Mouse (Mus musculus): Measurements from ENCODE around the gene Sntg2.

Sntg2 gene

GRCm38 (mm10) chr12:30334502-30334901 lies 38.7 kb downstream of the Sntg2 start:
- no peaks in the 10 kb centered on the region for H3K27me3 ChIP-seq (ENCODE audit: control insufficient read depth, insufficient read depth, low read length, poor library complexity, severe bottlenecking)
- H3K36me3 ChIP-seq (ENCODE audit: control insufficient read depth, insufficient read depth, low read length, poor library complexity, severe bottlenecking) = no peaks in the 10 kb centered on the region
- DNase-seq (ENCODE audit: low read depth, low spot score) = no peak

GRCm38 (mm10) chr12:30317971-30318370 lies 55.2 kb downstream of the Sntg2 start:
- Histone ChIP-seq H3K27me3 (ENCODE audit: control insufficient read depth, insufficient read depth, low read length, poor library complexity, severe bottlenecking) (no peaks in the 10 kb centered on the region), H3K36me3 (ENCODE audit: control insufficient read depth, insufficient read depth, low read length, poor library complexity, severe bottlenecking) (no peaks in the 10 kb centered on the region)
- DNase-seq (ENCODE audit: low read depth, low spot score) = no peak

GRCm38 (mm10) chr12:30313021-30313420 lies 60.2 kb downstream of the Sntg2 start:
- Histone ChIP-seq H3K36me3 (ENCODE audit: control insufficient read depth, insufficient read depth, low read length, poor library complexity, severe bottlenecking) (no peaks in the 10 kb centered on the region), H3K27me3 (ENCODE audit: control insufficient read depth, insufficient read depth, low read length, poor library complexity, severe bottlenecking) (no peaks in the 10 kb centered on the region)
- no peak for DNase-seq (ENCODE audit: low read depth, low spot score)

GRCm38 (mm10) chr12:30308197-30308939 lies 64.8 kb downstream of the Sntg2 start:
- Histone ChIP-seq H3K27me3 (ENCODE audit: control insufficient read depth, insufficient read depth, low read length, poor library complexity, severe bottlenecking) (no peaks in the 10 kb centered on the region), H3K36me3 (ENCODE audit: control insufficient read depth, insufficient read depth, low read length, poor library complexity, severe bottlenecking) (no peaks in the 10 kb centered on the region)
- no peak for DNase-seq (ENCODE audit: low read depth, low spot score)

- no peak for DNase-seq (ENCODE audit: low read depth, low spot score)
- Histone ChIP-seq H3K36me3 (ENCODE audit: control insufficient read depth, insufficient read depth, low read length, poor library complexity, severe bottlenecking) (no peaks in the 10 kb centered on the region), H3K27me3 (ENCODE audit: control insufficient read depth, insufficient read depth, low read length, poor library complexity, severe bottlenecking) (no peaks in the 10 kb centered on the region)
Observed at GRCm38 (mm10) chr12:30292724-30293560, 80.2 kb downstream of the Sntg2 start.

- H3K36me3 ChIP-seq (ENCODE audit: control insufficient read depth, insufficient read depth, low read length, poor library complexity, severe bottlenecking) = no peaks in the 10 kb centered on the region
- no peak for DNase-seq (ENCODE audit: low read depth, low spot score)
- no peaks in the 10 kb centered on the region for H3K27me3 ChIP-seq (ENCODE audit: control insufficient read depth, insufficient read depth, low read length, poor library complexity, severe bottlenecking)
Observed at GRCm38 (mm10) chr12:30286888-30287573, 86.1 kb downstream of the Sntg2 start.

- DNase-seq (ENCODE audit: low read depth, low spot score) = no peak
- no peaks in the 10 kb centered on the region for H3K27me3 ChIP-seq (ENCODE audit: control insufficient read depth, insufficient read depth, low read length, poor library complexity, severe bottlenecking)
- no peaks in the 10 kb centered on the region for H3K36me3 ChIP-seq (ENCODE audit: control insufficient read depth, insufficient read depth, low read length, poor library complexity, severe bottlenecking)
Observed at GRCm38 (mm10) chr12:30283741-30284140, 89.4 kb downstream of the Sntg2 start.

- Histone ChIP-seq H3K27me3 (ENCODE audit: control insufficient read depth, insufficient read depth, low read length, poor library complexity, severe bottlenecking) (no peaks in the 10 kb centered on the region), H3K36me3 (ENCODE audit: control insufficient read depth, insufficient read depth, low read length, poor library complexity, severe bottlenecking) (no peaks in the 10 kb centered on the region)
- DNase-seq (ENCODE audit: low read depth, low spot score) = no peak
Observed at GRCm38 (mm10) chr12:30272242-30272985, 100.8 kb downstream of the Sntg2 start.

- no peaks in the 10 kb centered on the region for H3K27me3 ChIP-seq (ENCODE audit: control insufficient read depth, insufficient read depth, low read length, poor library complexity, severe bottlenecking)
- no peak for DNase-seq (ENCODE audit: low read depth, low spot score)
- H3K36me3 ChIP-seq (ENCODE audit: control insufficient read depth, insufficient read depth, low read length, poor library complexity, severe bottlenecking) = no peaks in the 10 kb centered on the region
Observed at GRCm38 (mm10) chr12:30264206-30264605, 109.0 kb downstream of the Sntg2 start.

GRCm38 (mm10) chr12:30261187-30261586 lies 112.0 kb downstream of the Sntg2 start:
- Histone ChIP-seq H3K27me3 (ENCODE audit: control insufficient read depth, insufficient read depth, low read length, poor library complexity, severe bottlenecking) (no peaks in the 10 kb centered on the region), H3K36me3 (ENCODE audit: control insufficient read depth, insufficient read depth, low read length, poor library complexity, severe bottlenecking) (no peaks in the 10 kb centered on the region)
- no peak for DNase-seq (ENCODE audit: low read depth, low spot score)

GRCm38 (mm10) chr12:30258641-30259040 lies 114.5 kb downstream of the Sntg2 start:
- no peak for DNase-seq (ENCODE audit: low read depth, low spot score)
- no peaks in the 10 kb centered on the region for H3K27me3 ChIP-seq (ENCODE audit: control insufficient read depth, insufficient read depth, low read length, poor library complexity, severe bottlenecking)
- H3K36me3 ChIP-seq (ENCODE audit: control insufficient read depth, insufficient read depth, low read length, poor library complexity, severe bottlenecking) = no peaks in the 10 kb centered on the region

- H3K27me3 ChIP-seq (ENCODE audit: control insufficient read depth, insufficient read depth, low read length, poor library complexity, severe bottlenecking) = no peaks in the 10 kb centered on the region
- H3K36me3 ChIP-seq (ENCODE audit: control insufficient read depth, insufficient read depth, low read length, poor library complexity, severe bottlenecking) = no peaks in the 10 kb centered on the region
- DNase-seq (ENCODE audit: low read depth, low spot score) = no peak
Observed at GRCm38 (mm10) chr12:30257664-30258063, 115.5 kb downstream of the Sntg2 start.

- no peaks in the 10 kb centered on the region for H3K27me3 ChIP-seq (ENCODE audit: control insufficient read depth, insufficient read depth, low read length, poor library complexity, severe bottlenecking)
- DNase-seq (ENCODE audit: low read depth, low spot score) = no peak
- no peaks in the 10 kb centered on the region for H3K36me3 ChIP-seq (ENCODE audit: control insufficient read depth, insufficient read depth, low read length, poor library complexity, severe bottlenecking)
Observed at GRCm38 (mm10) chr12:30256207-30256606, 117.0 kb downstream of the Sntg2 start.

GRCm38 (mm10) chr12:30254581-30254980 lies 118.6 kb downstream of the Sntg2 start:
- H3K27me3 ChIP-seq (ENCODE audit: control insufficient read depth, insufficient read depth, low read length, poor library complexity, severe bottlenecking) = no peaks in the 10 kb centered on the region
- no peak for DNase-seq (ENCODE audit: low read depth, low spot score)
- H3K36me3 ChIP-seq (ENCODE audit: control insufficient read depth, insufficient read depth, low read length, poor library complexity, severe bottlenecking) = no peaks in the 10 kb centered on the region

Measured in splenic B cell, adult 2 months (primary cell).